Mouse (Mus musculus) limb, embryonic 10.5 days (tissue): ENCODE data around the gene Nkain1. TPM values are rescaled to one million over a fixed set of nuclear protein-coding genes. Genes with fewer than 3 reads are reported as not detected.

ENCODE experiments used
- DNase-seq: peaks from one replicate; pipeline ENCODE4 v3.0.0-alpha.2; 2017; ENCODE audit warnings: low spot score
- H3K27ac ChIP-seq: fragments of 300-500 bp; sonication (generic); 2 replicates; pipeline ENCODE4 v1.5.1; 2016; ENCODE audit warnings: mild to moderate bottlenecking
- H3K27me3 ChIP-seq: fragments of 300-500 bp; sonication (generic); 2 replicates; pipeline ENCODE4 v1.6.1; 2016; ENCODE audit warnings: low read depth, mild to moderate bottlenecking; ENCODE audit not compliant: poor library complexity, severe bottlenecking
- H3K36me3 ChIP-seq: fragments of 300-500 bp; sonication (generic); 2 replicates; pipeline ENCODE4 v1.6.1; 2016; ENCODE audit warnings: mild to moderate bottlenecking, moderate library complexity
- H3K4me1 ChIP-seq: fragments of 300-500 bp; sonication (generic); 2 replicates; pipeline ENCODE4 v1.6.1; 2016
- H3K4me3 ChIP-seq: fragments of 300-500 bp; sonication (generic); 2 replicates; pipeline ENCODE4 v1.5.1; 2016; ENCODE audit warnings: mild to moderate bottlenecking, moderate library complexity
- H3K9me3 ChIP-seq: fragments of 300-500 bp; sonication (generic); replicated peaks from 2 replicates; pipeline ENCODE4 v1.6.1; 2016; ENCODE audit warnings: mild to moderate bottlenecking
- WGBS: fragments of 180-500 bp; shearing (Covaris S2); methylation state at CpG from one replicate; pipeline ENCODE4 v1.1.7; 2016; 5-methylcytosine and 5-hydroxymethylcytosine counted together
- polyA plus RNA-seq: library from polyadenylated mRNA; unstranded; fragments of >200 nt; fragmentation: Nextera tagmentation; extraction: Ambion mirVana; gene quantifications from 2 replicates; pipeline ENCODE4 v1.2.1, GENCODE M21; 2016

Nkain1 gene
- 4.4 and 4.8 TPM in 2 replicates for polyA plus RNA-seq

- peak within 1 kb of the TSS; percentile 94 for H3K4me3 ChIP-seq
- peaks cover 46% of the 10 kb centered on the region for H3K4me1 ChIP-seq
- peak within 1 kb of the TSS; percentile 95 for H3K27ac ChIP-seq
- no peaks in the 10 kb centered on the region for H3K27me3 ChIP-seq
- WGBS: under 1% methylated on average over 35 of the region's 41 CpGs
- no peaks in the 10 kb centered on the region for H3K36me3 ChIP-seq
- peak; percentile 82 for DNase-seq
- no peaks in the 10 kb centered on the region for H3K9me3 ChIP-seq
Observed at GRCm38 (mm10) chr4:130574048-130574413, at the start of gene Nkain1. TSS of gene Nkain1 (minus strand) at chr4:130574173.

GRCm38 (mm10) chr4:130578734-130579274 is 4.8 kb upstream of the Nkain1 start:
- DNase-seq: no peak
- H3K4me1 ChIP-seq: peaks cover 17% of the 10 kb centered on the region
- no peaks in the 10 kb centered on the region for H3K9me3 ChIP-seq
- H3K36me3 ChIP-seq: no peaks in the 10 kb centered on the region
- H3K27me3 ChIP-seq: no peaks in the 10 kb centered on the region
- no peak overlapping the region for H3K27ac ChIP-seq
- no peak overlapping the region for H3K4me3 ChIP-seq
- 42% methylated on average over 9 of the region's 9 CpGs for WGBS

- WGBS: 68% methylated on average over 6 of the region's 6 CpGs
- no peak for DNase-seq
- no peak overlapping the region for H3K27ac ChIP-seq
- no peaks in the 10 kb centered on the region for H3K9me3 ChIP-seq
- peaks cover 33% of the 10 kb centered on the region for H3K4me1 ChIP-seq
- no peaks in the 10 kb centered on the region for H3K27me3 ChIP-seq
- H3K4me3 ChIP-seq: no peak overlapping the region
- H3K36me3 ChIP-seq: no peaks in the 10 kb centered on the region
Observed at GRCm38 (mm10) chr4:130577081-130577480, 3.1 kb upstream of the Nkain1 start.

GRCm38 (mm10) chr4:130576247-130576931 is 2.4 kb upstream of the Nkain1 start:
- Histone ChIP-seq H3K4me1 (peaks cover 37% of the 10 kb centered on the region), H3K4me3 (no peak overlapping the region), H3K27ac (no peak overlapping the region), H3K27me3 (no peaks in the 10 kb centered on the region), H3K36me3 (no peaks in the 10 kb centered on the region), H3K9me3 (no peaks in the 10 kb centered on the region)
- 62% methylated on average over 13 of the region's 13 CpGs for WGBS
- DNase-seq: no peak

- 87% methylated on average over 3 of the region's 3 CpGs for WGBS
- Histone ChIP-seq H3K4me1 (peaks cover 44% of the 10 kb centered on the region), H3K9me3 (no peaks in the 10 kb centered on the region), H3K27ac (no peak overlapping the region), H3K27me3 (no peaks in the 10 kb centered on the region), H3K4me3 (no peak overlapping the region), H3K36me3 (no peaks in the 10 kb centered on the region)
- no peak for DNase-seq
Observed at GRCm38 (mm10) chr4:130575533-130575932, 1.6 kb upstream of the Nkain1 start.

DNA sequence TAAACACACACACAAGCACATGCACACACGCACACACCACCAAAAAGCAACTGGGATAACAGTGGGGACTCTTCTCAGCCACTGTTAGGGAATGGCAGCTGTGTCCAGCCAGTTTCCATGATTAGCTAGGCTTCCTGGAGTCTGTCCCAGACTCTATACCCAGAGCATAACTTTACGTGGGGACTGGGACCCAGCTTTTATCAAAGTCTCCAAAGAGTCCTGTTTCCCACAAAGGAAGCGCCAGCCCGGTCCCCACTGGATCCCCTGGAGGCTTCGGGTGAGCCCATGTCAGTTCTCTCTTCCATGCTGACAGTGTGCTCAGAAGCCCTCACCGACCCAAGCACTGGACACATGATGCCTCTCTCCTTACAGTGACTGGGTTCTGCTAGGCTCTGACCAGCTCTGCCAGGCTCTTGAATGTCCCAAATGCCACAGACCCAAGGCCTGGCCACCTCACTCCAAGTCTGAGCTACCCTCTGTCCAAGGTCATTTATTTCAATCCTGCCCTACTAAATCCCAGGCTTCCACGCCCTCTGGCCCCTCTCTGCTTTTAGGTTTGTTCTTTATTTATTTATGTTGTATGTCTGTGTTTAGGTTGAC is 988 bp upstream of the Nkain1 start:
- no peak overlapping the region for H3K27ac ChIP-seq
- no peaks in the 10 kb centered on the region for H3K27me3 ChIP-seq
- H3K36me3 ChIP-seq: no peaks in the 10 kb centered on the region
- 79% methylated on average over 7 of the region's 7 CpGs for WGBS
- peaks cover 44% of the 10 kb centered on the region for H3K4me1 ChIP-seq
- no peak overlapping the region for H3K4me3 ChIP-seq
- H3K9me3 ChIP-seq: no peaks in the 10 kb centered on the region
- no peak for DNase-seq

DNA sequence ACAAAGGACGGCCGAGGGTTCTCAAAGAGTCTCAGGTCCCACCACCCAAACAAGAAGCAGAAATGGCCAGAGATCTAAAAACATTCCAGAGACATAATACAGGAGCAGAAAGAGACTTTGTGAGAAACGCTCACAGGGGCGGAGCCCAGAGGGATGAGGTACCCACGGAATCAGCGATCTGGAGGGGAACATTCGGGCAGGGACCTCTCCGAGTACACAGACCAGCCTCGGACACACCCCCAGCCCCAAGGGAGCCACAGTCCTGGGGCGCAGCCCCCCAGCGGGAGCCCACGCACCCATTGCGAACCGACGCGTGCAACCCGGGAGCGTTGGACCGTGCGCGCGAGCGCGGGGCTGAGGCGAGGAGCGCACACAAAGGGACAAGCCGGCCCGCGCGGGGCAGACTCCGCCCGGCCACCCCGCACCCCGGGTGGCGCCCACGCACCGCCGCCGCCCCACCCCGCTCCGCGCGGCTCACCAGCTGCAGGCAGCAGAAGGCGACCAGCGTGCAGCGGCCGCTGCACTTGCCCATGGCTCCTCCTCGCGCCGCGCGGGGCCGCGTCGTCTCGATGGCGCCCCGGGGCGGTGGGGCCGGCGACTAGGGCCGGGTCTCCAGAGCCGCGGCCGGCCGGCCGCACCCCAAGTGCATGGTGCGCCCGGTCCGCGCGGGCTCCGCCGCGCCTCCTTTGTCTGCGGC is 474 bp downstream of the Nkain1 start:
- Histone ChIP-seq H3K27me3 (no peaks in the 10 kb centered on the region), H3K27ac (peak overlapping the region; percentile 95), H3K36me3 (no peaks in the 10 kb centered on the region), H3K4me1 (peaks cover 46% of the 10 kb centered on the region), H3K9me3 (no peaks in the 10 kb centered on the region), H3K4me3 (peak overlapping the region; percentile 94)
- DNase-seq: peak; percentile 70
- under 1% methylated on average over 76 of the region's 76 CpGs for WGBS

- DNase-seq: peak; percentile 58
- no peaks in the 10 kb centered on the region for H3K27me3 ChIP-seq
- H3K4me3 ChIP-seq: peak overlapping the region; percentile 94
- H3K9me3 ChIP-seq: no peaks in the 10 kb centered on the region
- H3K4me1 ChIP-seq: peaks cover 51% of the 10 kb centered on the region
- H3K27ac ChIP-seq: peak overlapping the region; percentile 95
- 1% methylated on average over 6 of the region's 6 CpGs for WGBS
- H3K36me3 ChIP-seq: no peaks in the 10 kb centered on the region
Observed at GRCm38 (mm10) chr4:130573012-130573350, 992 bp downstream of the Nkain1 start.

GRCm38 (mm10) chr4:130572545-130572944 is 1.4 kb downstream of the Nkain1 start:
- peaks cover 56% of the 10 kb centered on the region for H3K4me1 ChIP-seq
- 36% methylated on average over 10 of the region's 10 CpGs for WGBS
- H3K27ac ChIP-seq: no peak overlapping the region
- H3K36me3 ChIP-seq: no peaks in the 10 kb centered on the region
- no peak for DNase-seq
- H3K27me3 ChIP-seq: no peaks in the 10 kb centered on the region
- H3K9me3 ChIP-seq: no peaks in the 10 kb centered on the region
- H3K4me3 ChIP-seq: peak overlapping the region; percentile 94

DNA sequence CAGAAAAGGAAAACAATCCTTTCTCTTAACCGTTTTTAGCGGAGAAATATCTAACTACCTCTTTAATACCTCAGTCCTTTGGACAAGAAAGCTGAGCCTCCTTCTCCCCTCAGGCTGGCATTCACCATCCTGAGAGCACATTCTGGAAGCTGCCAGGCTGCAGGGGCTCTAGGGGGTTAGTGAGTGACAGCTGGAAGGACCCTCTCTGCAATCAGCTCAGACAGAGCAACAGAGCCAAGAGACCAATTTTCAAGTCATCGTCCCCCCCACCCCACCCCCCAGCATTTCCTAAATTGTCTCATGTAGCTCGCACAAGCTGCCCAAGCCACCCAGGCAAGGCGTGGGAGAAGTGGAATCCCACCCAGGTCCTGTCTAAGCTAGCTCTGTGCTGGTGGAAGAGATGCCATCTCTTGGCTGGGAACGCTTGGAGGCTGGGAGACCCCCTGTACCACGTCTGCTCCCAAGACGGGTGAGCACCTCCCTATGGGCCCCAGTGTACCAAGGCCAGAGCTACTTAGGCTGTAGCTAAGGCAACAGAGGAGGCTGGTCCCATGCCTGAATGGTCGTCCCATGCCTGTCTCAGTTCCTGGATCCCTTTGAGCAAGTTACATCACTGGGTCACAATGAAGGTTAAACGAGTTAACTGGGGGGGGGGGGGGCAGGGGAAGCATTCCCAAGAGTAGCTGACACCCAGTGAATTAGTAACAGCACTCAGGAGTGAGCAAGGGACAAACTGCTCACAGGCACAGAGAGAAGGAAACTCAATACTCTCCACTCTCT is 2.8 kb downstream of the Nkain1 start:
- H3K36me3 ChIP-seq: peaks cover 6% of the 10 kb centered on the region
- no peak overlapping the region for H3K27ac ChIP-seq
- 71% methylated on average over 10 of the region's 10 CpGs for WGBS
- no peak overlapping the region for H3K4me3 ChIP-seq
- no peaks in the 10 kb centered on the region for H3K9me3 ChIP-seq
- H3K27me3 ChIP-seq: no peaks in the 10 kb centered on the region
- no peak for DNase-seq
- peaks cover 52% of the 10 kb centered on the region for H3K4me1 ChIP-seq

DNA sequence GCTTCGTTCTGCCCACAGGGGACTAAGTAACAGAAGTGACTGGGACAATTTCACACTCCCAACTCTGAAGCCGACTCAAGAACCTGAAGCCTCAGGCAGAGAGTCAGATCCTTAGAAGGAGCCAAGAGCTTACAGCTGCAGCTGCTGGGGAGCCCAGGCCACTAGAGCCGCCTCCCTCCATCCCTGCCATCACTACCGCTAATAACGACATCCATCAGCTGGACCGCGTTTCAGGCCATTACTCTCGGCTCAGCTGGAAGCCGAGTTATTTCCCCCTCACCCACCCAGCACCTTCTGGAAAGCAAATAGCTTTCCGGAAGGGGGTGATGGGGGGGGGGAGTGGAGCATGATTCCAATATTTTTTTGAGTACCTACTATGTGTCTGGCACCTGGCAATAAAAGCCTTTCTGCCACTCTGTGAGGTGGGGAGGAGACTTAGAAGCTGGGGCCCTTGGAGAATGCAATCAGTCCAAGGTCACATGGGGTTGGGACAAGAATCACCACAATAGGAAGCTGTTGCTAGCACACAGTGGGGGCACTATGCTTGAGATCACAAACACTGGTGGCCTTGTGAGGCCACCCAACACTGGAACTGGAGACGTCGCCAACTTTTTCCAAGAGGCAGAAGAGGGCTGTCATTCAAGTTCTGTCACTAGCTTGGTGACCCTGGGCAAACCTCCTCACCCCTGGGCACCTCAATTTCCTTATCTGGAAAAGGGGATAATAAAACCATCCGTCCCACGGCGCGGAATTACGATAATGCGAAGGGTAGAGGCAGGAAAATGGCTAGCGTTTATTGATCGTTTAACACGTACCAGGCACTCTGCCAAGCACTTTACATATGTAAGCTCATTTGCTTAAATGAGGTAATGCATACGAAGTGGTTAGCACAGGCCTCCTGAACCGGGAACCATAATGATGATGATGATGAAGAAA is 5.7 kb downstream of the Nkain1 start:
- Histone ChIP-seq H3K9me3 (no peaks in the 10 kb centered on the region), H3K4me1 (peaks cover 61% of the 10 kb centered on the region), H3K4me3 (no peak overlapping the region), H3K27me3 (no peaks in the 10 kb centered on the region), H3K27ac (no peak overlapping the region), H3K36me3 (peaks cover 11% of the 10 kb centered on the region)
- WGBS: 65% methylated on average over 23 of the region's 23 CpGs
- no peak for DNase-seq

DNA sequence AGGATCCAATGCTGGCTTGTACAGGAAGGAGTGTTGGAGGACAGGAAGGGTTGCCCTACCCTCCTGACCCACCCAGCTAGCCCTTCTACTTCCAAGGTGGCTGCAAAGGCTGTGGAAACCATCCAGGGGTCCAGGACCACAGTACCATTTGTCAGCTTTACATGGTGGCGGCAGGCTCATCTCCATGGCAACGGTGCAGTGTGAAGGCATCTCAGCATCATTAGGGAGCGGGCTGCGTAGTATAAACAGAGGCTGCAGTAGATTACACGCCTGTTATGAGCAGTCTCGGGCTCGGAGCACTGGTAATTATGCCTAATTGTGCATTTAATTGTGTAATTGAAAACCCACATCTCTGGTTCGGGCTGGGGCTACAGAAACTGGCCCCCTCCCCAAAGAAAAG is 10.2 kb downstream of the Nkain1 start:
- Histone ChIP-seq H3K4me1 (peaks cover 56% of the 10 kb centered on the region), H3K27me3 (no peaks in the 10 kb centered on the region), H3K9me3 (no peaks in the 10 kb centered on the region), H3K27ac (no peak overlapping the region), H3K4me3 (no peak overlapping the region), H3K36me3 (peaks cover 26% of the 10 kb centered on the region)
- 47% methylated on average over 8 of the region's 8 CpGs for WGBS
- no peak for DNase-seq
